Mouse (Mus musculus) cerebellum, postnatal 36 days (tissue): Measurements from ENCODE around the gene Enpp7.

Experiments
- DNase-seq, 2 experiments: peaks; one replicate each; pipeline ENCODE4 v3.0.0; 2021 to 2022; ENCODE audit warnings: mixed read lengths in 2 of 2

The Enpp7 gene

GRCm38 (mm10) chr11:118998540-118999265 lies 10.7 kb downstream of the Enpp7 start:
- DNase-seq: peak; percentile 85 to 87

GRCm38 (mm10) chr11:118999361-118999804 lies 11.4 kb downstream of the Enpp7 start:
- DNase-seq: peak; percentile 42 to 58

GRCm38 (mm10) chr11:119000877-119001276 lies 12.9 kb downstream of the Enpp7 start:
- DNase-seq: no peak

GRCm38 (mm10) chr11:119001493-119002128 lies 13.6 kb downstream of the Enpp7 start:
- no peak for DNase-seq

- DNase-seq: no peak
These were observed 17.7 kb downstream of the Enpp7 start for GRCm38 (mm10) chr11:119005547-119006275.

GRCm38 (mm10) chr11:119006462-119006861 lies 18.5 kb downstream of the Enpp7 start:
- no peak for DNase-seq

- no peak for DNase-seq
These were observed 19.8 kb downstream of the Enpp7 start for GRCm38 (mm10) chr11:119007461-119008456.

GRCm38 (mm10) chr11:119014455-119014854 lies 26.5 kb downstream of the Enpp7 start:
- no peak for DNase-seq

GRCm38 (mm10) chr11:119017506-119017905 lies 29.5 kb downstream of the Enpp7 start:
- no peak for DNase-seq

GRCm38 (mm10) chr11:119021180-119021579 lies 33.2 kb downstream of the Enpp7 start:
- DNase-seq: no peak

GRCm38 (mm10) chr11:119022068-119022894 lies 34.3 kb downstream of the Enpp7 start:
- no peak for DNase-seq

GRCm38 (mm10) chr11:119022895-119023615 lies 35.1 kb downstream of the Enpp7 start, which contains the start of gene Cbx2:
Gene Cbx2 (plus strand): TSS chr11:119022962.
- DNase-seq: peak; percentile 80 to 89

- DNase-seq: no peak
These were observed 35.6 kb downstream of the Enpp7 start for GRCm38 (mm10) chr11:119023616-119023980.

- no peak for DNase-seq
These were observed 36.3 kb downstream of the Enpp7 start for GRCm38 (mm10) chr11:119024260-119024659.

GRCm38 (mm10) chr11:119026203-119026602 lies 38.2 kb downstream of the Enpp7 start:
- no peak for DNase-seq

GRCm38 (mm10) chr11:119033874-119034558 lies 46.0 kb downstream of the Enpp7 start:
- DNase-seq: peak; percentile 79 to 83

GRCm38 (mm10) chr11:119034635-119035034 lies 46.6 kb downstream of the Enpp7 start:
- no peak for DNase-seq

- no peak for DNase-seq
These were observed 47.2 kb downstream of the Enpp7 start for GRCm38 (mm10) chr11:119035094-119035685.

GRCm38 (mm10) chr11:119035686-119036165 lies 47.7 kb downstream of the Enpp7 start:
- no peak for DNase-seq
